Mouse (Mus musculus) hindbrain, embryonic 15.5 days (tissue): ENCODE data around the gene Vps37d. TPM values are rescaled to one million over a fixed set of nuclear protein-coding genes. Genes with fewer than 3 reads are reported as not detected.
A peak's percentile ranks its signal among the peaks of the same experiment; 100 is the strongest.
"Not testable (repeated sequence)": the region's sequence is repeated elsewhere in the genome, so short reads cannot be mapped to it uniquely, and the experiment has no call there.

Experiments used
- ATAC-seq: fragments of 200-750 bp; cut with Nextera tagmentation; 2 replicates; pipeline ENCODE4 v1.8.0; 2017; ENCODE audit warnings: low read depth, moderate number of reproducible peaks, moderate TSS enrichment; ENCODE audit not compliant: low FRiP score
- H3K27ac ChIP-seq: fragments of 300-500 bp; sonication (generic); replicated peaks from 2 replicates; pipeline ENCODE4 v1.5.1; 2015; ENCODE audit warnings: mild to moderate bottlenecking, inconsistent platforms
- H3K27me3 ChIP-seq: fragments of 300-500 bp; sonication (generic); 2 replicates; pipeline ENCODE4 v1.6.1; 2015; ENCODE audit warnings: control low read depth, inconsistent platforms
- H3K36me3 ChIP-seq: fragments of 300-500 bp; sonication (generic); 2 replicates; pipeline ENCODE4 v1.6.1; 2015; ENCODE audit warnings: control low read depth, inconsistent platforms
- H3K4me1 ChIP-seq: fragments of 300-500 bp; sonication (generic); replicated peaks from 2 replicates; pipeline ENCODE4 v1.6.1; 2015; ENCODE audit warnings: control low read depth, inconsistent platforms
- H3K4me2 ChIP-seq: fragments of 300-500 bp; sonication (generic); 2 replicates; pipeline ENCODE4 v1.6.1; 2015; ENCODE audit warnings: moderate library complexity, mild to moderate bottlenecking, inconsistent platforms
- H3K4me3 ChIP-seq: fragments of 300-500 bp; sonication (generic); 2 replicates; pipeline ENCODE4 v1.5.1; 2015; ENCODE audit warnings: mild to moderate bottlenecking, inconsistent platforms
- H3K9ac ChIP-seq: fragments of 300-500 bp; sonication (generic); 2 replicates; pipeline ENCODE4 v1.6.1; 2015; ENCODE audit warnings: inconsistent platforms
- H3K9me3 ChIP-seq: fragments of 300-500 bp; sonication (generic); 2 replicates; pipeline ENCODE4 v1.6.1; 2016; ENCODE audit warnings: control low read depth, inconsistent platforms
- WGBS: fragments of 180-500 bp; shearing (Covaris S2); methylation state at CpG from one replicate; pipeline ENCODE4 v1.1.7; 2015; 5-methylcytosine and 5-hydroxymethylcytosine counted together
- polyA plus RNA-seq: library from polyadenylated mRNA; unstranded; fragments of >200 nt; fragmentation: Nextera tagmentation; extraction: Ambion mirVana; gene quantifications from 2 replicates; pipeline ENCODE4 v1.2.1, GENCODE M21; 2015

The Vps37d gene
- polyA plus RNA-seq, 1 experiment from 2014 or later, result 43.0 TPM

DNA sequence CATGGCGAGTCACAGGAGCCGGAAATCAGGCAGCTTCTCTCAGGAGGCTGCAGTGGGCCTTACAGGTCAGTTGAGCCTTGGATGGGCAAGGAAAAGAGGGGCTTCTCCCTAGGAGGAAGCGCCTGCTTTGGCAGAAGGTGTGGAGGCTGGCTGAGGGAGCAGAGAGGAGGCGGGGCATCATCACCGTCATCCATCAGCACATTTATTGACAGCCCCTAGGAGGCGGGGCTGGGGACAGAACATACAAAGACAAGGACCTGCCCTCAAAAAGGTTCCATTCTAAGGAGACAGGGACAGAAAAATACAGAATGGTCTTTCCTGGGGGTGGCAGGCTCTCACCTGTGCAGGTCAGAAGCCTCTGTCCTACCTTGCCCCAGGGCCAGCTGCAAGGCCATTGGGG is 5.3 kb downstream of the Vps37d start:
- Histone ChIP-seq H3K36me3 (peaks cover 24% of the 10 kb centered on the region), H3K9me3 (no peaks in the 10 kb centered on the region), H3K27ac (no peak overlapping the region), H3K4me2 (no peak overlapping the region), H3K9ac (no peak overlapping the region), H3K27me3 (no peaks in the 10 kb centered on the region), H3K4me3 (no peak overlapping the region), H3K4me1 (peaks cover 17% of the 10 kb centered on the region)
- 61% methylated on average over 6 of the region's 6 CpGs for WGBS
- ATAC-seq, result no peak

DNA sequence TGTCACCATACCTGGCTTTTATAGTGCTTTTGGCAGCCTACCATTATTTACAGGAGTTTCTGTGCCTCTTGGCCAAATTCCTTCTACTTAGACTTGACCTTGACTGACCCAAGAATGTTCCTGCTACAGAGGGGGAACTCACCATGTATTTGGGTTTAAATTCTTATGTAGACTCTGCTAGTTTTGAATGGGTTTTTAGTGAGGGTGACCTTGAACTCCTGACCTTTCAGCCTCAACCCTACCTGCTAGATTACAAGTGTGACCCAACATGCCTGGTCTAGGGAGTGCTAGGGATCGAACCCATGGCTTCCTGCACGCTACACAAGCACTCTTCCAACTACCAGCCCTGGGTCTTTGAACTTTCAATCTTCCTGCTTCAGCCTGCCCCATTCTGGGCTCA is 6.0 kb downstream of the Vps37d start:
- peaks cover 26% of the 10 kb centered on the region for H3K36me3 ChIP-seq
- no peak overlapping the region for H3K9ac ChIP-seq
- no peaks in the 10 kb centered on the region for H3K27me3 ChIP-seq
- ATAC-seq, result no peak
- no peak overlapping the region for H3K4me2 ChIP-seq
- peaks cover 17% of the 10 kb centered on the region for H3K4me1 ChIP-seq
- H3K4me3 ChIP-seq, result no peak overlapping the region
- 96% methylated on average over 2 of the region's 2 CpGs for WGBS
- H3K9me3 ChIP-seq, result no peaks in the 10 kb centered on the region
- no peak overlapping the region for H3K27ac ChIP-seq

DNA sequence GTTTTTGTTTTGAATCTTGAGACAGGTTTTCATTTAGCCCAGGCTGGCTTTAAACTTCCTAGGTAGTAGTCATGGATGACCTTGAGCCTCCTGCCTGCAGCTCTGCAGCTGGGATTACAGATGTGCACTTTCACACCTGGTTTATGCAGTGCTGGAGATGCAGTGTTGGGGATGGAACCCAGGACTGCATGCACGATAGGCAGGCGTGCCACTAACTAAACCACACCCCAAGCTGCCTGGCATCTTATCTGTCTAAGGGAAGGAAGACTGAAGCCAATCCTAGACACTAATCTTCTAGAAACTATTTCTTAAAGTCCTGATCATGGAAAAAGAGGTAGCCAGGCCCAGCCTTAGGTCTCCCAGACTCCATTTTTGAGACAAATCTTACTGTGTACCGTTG is 7.6 kb downstream of the Vps37d start:
- ATAC-seq, result no peak
- no peaks in the 10 kb centered on the region for H3K27me3 ChIP-seq
- no peak overlapping the region for H3K4me2 ChIP-seq
- H3K36me3 ChIP-seq, result peaks cover 28% of the 10 kb centered on the region
- peaks cover 14% of the 10 kb centered on the region for H3K4me1 ChIP-seq
- H3K4me3 ChIP-seq, result no peak overlapping the region
- H3K27ac ChIP-seq, result no peak overlapping the region
- no peak overlapping the region for H3K9ac ChIP-seq
- H3K9me3 ChIP-seq, result no peaks in the 10 kb centered on the region
- WGBS, result 97% methylated on average over 3 of the region's 3 CpGs

DNA sequence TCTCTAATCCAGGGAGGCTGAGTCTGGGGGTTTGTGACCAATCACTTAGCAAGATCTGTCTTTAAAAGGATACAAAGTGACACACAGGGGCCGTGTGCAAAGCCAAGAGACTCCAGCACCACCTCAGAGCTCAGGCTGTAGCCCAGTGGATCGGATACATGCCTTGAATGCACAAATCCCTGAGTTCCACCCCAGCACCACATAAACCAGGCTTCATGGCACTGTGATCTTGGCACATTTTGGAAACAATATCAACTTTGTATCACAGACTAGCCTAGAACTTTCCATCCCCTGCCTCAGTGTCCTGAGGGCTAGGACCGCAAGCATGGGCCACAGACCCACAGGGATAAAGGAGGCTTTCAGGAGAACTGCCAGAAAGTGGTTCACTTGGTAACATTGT is 12.1 kb downstream of the Vps37d start:
- no peak for ATAC-seq
- Histone ChIP-seq H3K4me1 (peaks cover 25% of the 10 kb centered on the region), H3K27me3 (no peaks in the 10 kb centered on the region), H3K27ac (no peak overlapping the region), H3K36me3 (peaks cover 16% of the 10 kb centered on the region), H3K4me3 (no peak overlapping the region), H3K9ac (no peak overlapping the region), H3K9me3 (no peaks in the 10 kb centered on the region), H3K4me2 (peak overlapping the region; percentile 95; the same call in 1 of the 2 replicates)
- 93% methylated on average over 3 of the region's 3 CpGs for WGBS

DNA sequence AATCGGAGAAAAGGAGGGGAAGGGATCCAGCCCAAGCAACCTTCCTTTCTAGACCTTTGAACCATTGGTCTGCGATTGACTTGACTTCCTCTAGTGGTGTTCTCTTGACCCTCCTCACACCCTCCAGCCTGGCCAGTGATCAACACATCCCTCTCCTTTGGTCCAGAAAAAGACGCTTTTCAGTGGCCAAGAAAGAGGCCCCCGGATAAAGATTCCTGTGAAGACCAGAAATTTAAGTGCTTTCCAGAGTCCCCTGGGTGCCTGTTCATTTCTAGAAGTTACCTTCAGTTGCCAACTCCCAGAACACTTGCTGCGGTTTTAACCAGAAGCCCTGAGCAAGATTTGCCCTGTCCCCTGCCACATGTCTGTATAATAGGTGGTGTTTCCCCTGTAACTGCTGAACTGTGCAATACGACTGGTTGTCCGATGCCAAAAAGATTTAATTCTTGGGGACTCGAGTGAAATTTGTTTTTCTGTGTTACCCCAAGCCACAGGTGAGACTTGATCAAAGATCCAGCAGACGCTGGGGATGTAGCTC is 13.1 kb downstream of the Vps37d start, which contains the start of gene Bud23:
Gene Bud23 (minus strand): TSS at position 51 of the 538 bp plus-strand sequence.
- H3K9me3 ChIP-seq, ATAC-seq, H3K27me3 ChIP-seq: not testable (repeated sequence)
- peak within 1 kb of the TSS; percentile 95 for H3K4me2 ChIP-seq
- peak within 1 kb of the TSS; percentile 99 for H3K4me3 ChIP-seq
- WGBS, result 83% methylated on average over 9 of the region's 9 CpGs
- peaks cover 25% of the 10 kb centered on the region for H3K4me1 ChIP-seq
- H3K27ac ChIP-seq, result peak within 1 kb of the TSS; percentile 73
- peaks cover 26% of the 10 kb centered on the region for H3K36me3 ChIP-seq
- H3K9ac ChIP-seq, result peak within 1 kb of the TSS; percentile 64

DNA sequence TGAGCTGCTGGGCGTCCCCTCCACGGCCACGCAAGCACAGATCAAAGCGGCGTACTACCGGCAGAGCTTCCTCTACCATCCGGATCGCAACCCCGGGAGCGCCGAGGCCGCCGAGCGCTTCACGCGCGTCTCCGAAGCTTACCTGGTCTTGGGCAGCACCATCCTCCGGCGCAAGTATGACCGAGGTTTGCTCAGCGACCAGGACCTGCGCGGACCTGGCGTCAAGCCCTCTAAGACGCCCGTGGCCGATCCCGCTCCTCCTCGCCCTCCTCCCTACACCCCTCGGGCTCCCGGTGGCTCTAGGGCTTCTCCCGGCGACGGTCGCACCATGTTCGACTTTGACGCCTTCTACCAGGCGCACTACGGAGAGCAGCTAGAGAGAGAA is 13.7 kb downstream of the Vps37d start:
- peak overlapping the region; percentile 95 for H3K4me2 ChIP-seq
- peak overlapping the region; percentile 99 for H3K4me3 ChIP-seq
- peak overlapping the region; percentile 73 for H3K27ac ChIP-seq
- H3K4me1 ChIP-seq, result peaks cover 25% of the 10 kb centered on the region
- WGBS, result under 1% methylated on average over 40 of the region's 40 CpGs
- peak overlapping the region; percentile 64 for H3K9ac ChIP-seq
- peak; percentile 65 for ATAC-seq
- H3K27me3 ChIP-seq, result no peaks in the 10 kb centered on the region
- H3K9me3 ChIP-seq, result no peaks in the 10 kb centered on the region
- peaks cover 30% of the 10 kb centered on the region for H3K36me3 ChIP-seq

DNA sequence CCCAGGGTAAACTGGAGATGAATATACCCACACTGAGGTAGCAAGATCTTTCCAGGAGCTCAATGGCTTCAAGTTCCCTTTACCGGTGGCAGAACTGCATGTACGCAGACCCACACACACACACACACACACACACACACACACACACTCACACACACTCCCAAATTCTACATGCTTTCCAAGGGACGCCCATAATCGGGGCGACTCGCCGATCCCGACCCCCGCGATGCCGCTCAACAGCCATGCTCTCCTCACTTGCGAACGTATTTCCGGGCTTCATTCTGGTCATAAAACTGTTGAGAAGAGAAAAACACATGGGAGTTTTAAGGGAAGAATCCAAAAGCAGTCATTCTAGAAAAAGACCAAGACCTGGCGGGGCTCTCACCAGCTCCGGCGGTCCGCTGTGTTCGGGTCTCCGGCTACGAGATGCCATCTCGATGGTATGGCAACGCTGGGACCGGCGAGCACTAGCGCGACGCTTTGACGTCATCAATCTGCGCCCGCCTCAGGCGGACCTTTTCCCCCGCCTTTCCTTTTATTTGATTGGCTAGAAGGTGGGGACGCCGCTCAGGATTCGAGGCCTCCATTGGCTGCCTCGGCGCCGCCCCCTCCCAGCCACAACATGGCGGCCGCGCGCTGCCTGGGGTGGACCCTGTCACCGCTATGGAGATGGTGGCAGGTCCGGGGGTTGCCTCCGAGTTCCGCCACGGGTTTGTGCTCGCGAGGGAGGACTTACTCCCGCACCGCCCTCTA is 14.3 kb downstream of the Vps37d start, which contains the start of gene Dnajc30:
Gene Dnajc30 (plus strand): TSS at position 574 of the 753 bp plus-strand sequence.
- Histone ChIP-seq H3K27ac (peak within 1 kb of the TSS; percentile 73), H3K27me3 (no peaks in the 10 kb centered on the region), H3K9me3 (no peaks in the 10 kb centered on the region), H3K9ac (peak within 1 kb of the TSS; percentile 64), H3K36me3 (peaks cover 34% of the 10 kb centered on the region), H3K4me2 (peak within 1 kb of the TSS; percentile 95), H3K4me1 (peaks cover 25% of the 10 kb centered on the region), H3K4me3 (peak within 1 kb of the TSS; percentile 99)
- ATAC-seq, result peak; percentile 95
- WGBS, result under 1% methylated on average over 52 of the region's 52 CpGs

DNA sequence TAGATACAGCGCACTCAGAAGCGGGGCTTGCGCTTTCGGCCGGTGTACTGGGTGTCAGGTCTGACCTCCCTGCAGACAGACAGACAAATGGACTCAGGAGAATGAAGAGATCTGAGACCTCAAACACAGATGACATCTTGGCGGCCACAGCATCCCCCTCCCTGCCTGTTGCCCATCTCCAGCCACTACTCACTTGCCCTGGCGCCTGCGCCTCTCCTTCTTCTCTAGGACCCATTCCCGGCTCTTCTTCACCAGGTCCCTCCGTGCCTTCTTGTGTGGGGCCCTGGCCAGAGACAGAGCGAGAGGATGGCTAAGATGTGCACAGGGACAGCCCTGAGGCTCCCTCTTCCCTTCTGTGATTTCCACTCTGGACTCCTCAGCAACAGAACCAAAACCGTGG is 24.7 kb downstream of the Vps37d start:
- no peak for ATAC-seq
- Histone ChIP-seq H3K9ac (no peak overlapping the region), H3K36me3 (peaks cover 59% of the 10 kb centered on the region), H3K9me3 (no peaks in the 10 kb centered on the region), H3K4me2 (no peak overlapping the region), H3K4me1 (no peaks in the 10 kb centered on the region), H3K4me3 (no peak overlapping the region), H3K27ac (no peak overlapping the region), H3K27me3 (no peaks in the 10 kb centered on the region)
- 93% methylated on average over 12 of the region's 12 CpGs for WGBS

DNA sequence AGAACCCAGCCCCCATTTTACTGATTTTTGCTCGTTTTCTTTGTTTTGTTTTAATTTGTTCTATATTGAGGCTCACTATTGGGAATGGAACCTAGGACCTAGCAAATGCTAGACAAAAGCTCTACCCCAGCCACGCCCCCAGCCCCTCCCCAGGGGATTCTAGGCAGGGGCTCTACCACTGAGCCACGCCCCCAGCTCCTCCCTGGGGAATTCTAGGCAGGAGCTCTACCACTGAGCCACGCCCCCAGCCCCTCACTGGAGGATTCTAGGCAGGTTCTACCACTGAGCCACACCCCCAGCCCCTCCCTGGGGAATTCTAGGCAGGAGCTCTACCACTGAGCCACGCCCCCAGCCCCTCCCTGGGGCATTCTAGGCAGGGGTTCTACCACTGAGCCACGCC is 28.8 kb downstream of the Vps37d start:
- WGBS, result 90% methylated on average over 6 of the region's 6 CpGs
- peaks cover 51% of the 10 kb centered on the region for H3K36me3 ChIP-seq

DNA sequence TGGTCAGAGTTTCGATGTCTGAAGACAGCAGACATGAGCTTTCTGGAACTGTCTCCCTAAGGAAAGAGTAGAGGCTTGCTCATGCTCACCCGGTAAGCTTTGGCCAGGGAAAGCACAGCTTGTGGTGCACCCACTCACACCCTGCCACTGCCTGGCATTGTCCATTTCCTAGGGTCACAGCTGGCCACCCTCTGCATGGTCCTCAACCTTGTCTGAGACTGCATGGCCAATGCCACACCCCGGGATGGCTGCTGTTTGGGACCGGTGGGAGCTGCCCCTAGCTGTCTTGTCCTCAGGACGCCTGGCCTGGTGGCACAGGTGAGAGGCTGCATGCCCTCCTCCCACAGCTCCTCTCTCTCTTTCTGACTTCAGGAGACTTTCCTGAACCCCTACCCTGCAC is 29.5 kb downstream of the Vps37d start:
- WGBS, result 95% methylated on average over 5 of the region's 5 CpGs
- Histone ChIP-seq H3K9me3 (no peaks in the 10 kb centered on the region), H3K4me2 (no peak overlapping the region), H3K4me1 (no peaks in the 10 kb centered on the region), H3K36me3 (peaks cover 52% of the 10 kb centered on the region), H3K4me3 (no peak overlapping the region), H3K9ac (no peak overlapping the region), H3K27me3 (no peaks in the 10 kb centered on the region), H3K27ac (no peak overlapping the region)
- ATAC-seq, result no peak

More for the DNA sequence above, 28.8 kb downstream of the Vps37d start:
- not testable (repeated sequence) for ATAC-seq, H3K27ac ChIP-seq, H3K4me3 ChIP-seq, H3K27me3 ChIP-seq, H3K4me1 ChIP-seq, H3K4me2 ChIP-seq, H3K9ac ChIP-seq, H3K9me3 ChIP-seq

DNA sequence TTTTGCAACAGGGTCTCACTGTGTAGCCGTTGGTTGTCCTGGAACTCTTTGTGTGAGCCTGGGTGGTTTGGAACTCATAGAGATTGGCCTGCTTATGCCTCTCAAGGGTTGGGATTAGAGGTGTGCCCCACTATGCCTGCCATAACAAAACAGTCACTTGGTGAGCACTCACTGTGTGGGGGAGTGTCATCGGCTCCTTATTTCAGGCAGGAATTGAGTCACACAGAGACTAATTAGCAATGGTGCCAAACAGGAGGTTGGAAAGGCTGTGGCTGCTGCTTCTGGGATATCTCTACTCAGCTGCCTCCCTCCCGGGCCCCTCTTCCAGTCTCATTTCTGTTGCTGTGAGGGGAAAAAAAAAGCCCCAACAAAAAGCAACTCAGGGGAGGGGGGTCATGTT is 33.5 kb downstream of the Vps37d start:
- Histone ChIP-seq H3K27me3 (no peaks in the 10 kb centered on the region), H3K9ac (no peak overlapping the region), H3K4me1 (no peaks in the 10 kb centered on the region), H3K9me3 (no peaks in the 10 kb centered on the region), H3K4me3 (no peak overlapping the region), H3K4me2 (no peak overlapping the region), H3K36me3 (peaks cover 36% of the 10 kb centered on the region), H3K27ac (no peak overlapping the region)
- 98% methylated on average over 3 of the region's 3 CpGs for WGBS
- ATAC-seq, result no peak

DNA sequence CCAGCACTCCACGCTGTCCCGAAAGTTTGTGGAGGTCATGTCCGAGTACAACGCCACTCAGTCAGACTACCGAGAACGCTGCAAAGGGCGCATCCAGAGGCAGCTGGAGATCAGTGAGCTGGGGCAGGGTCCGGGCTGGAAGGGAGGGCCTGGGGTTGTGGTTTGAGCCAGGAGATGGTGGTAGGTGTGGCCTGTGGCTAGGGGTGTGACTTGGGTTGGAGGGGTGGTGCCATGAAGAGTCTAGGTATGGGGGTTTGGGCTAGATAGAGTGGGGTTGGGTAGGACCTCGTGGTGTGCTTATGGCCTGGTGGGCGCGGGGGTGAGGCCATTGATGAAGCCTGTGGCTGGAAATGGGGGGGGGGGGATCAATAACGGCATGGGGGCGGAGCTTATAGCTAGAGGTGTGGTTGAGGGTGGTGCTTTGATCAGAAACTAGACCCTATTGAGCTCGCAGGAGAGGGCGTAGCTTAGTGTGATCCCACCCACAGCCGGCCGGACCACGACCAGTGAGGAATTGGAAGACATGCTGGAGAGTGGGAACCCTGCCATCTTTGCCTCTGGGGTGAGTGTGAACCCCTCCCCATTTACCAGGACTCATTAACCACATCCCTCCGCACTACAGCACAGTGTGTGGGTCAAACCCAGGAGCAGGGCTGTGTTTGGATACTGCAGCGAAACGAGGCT is 35.8 kb downstream of the Vps37d start:
- no peak overlapping the region for H3K4me3 ChIP-seq
- no peaks in the 10 kb centered on the region for H3K9me3 ChIP-seq
- H3K4me1 ChIP-seq, result no peaks in the 10 kb centered on the region
- peaks cover 25% of the 10 kb centered on the region; the same call in 1 of the 2 replicates for H3K36me3 ChIP-seq
- no peak overlapping the region for H3K9ac ChIP-seq
- WGBS, result 28% methylated on average over 21 of the region's 21 CpGs
- no peak for ATAC-seq
- H3K27ac ChIP-seq, result no peak overlapping the region
- H3K27me3 ChIP-seq, result no peaks in the 10 kb centered on the region
- no peak overlapping the region for H3K4me2 ChIP-seq
